Mouse (Mus musculus) 416B (cell line): ENCODE results near the gene Chst5.
"Not testable (repeated sequence)": the region's sequence is repeated elsewhere in the genome, so short reads cannot be mapped to it uniquely, and the experiment has no call there.

Experiments used
- DNase-seq: peaks from one replicate; pipeline ENCODE4 v3.0.0; 2011; ENCODE audit warnings: low read depth

Gene Chst5

DNA sequence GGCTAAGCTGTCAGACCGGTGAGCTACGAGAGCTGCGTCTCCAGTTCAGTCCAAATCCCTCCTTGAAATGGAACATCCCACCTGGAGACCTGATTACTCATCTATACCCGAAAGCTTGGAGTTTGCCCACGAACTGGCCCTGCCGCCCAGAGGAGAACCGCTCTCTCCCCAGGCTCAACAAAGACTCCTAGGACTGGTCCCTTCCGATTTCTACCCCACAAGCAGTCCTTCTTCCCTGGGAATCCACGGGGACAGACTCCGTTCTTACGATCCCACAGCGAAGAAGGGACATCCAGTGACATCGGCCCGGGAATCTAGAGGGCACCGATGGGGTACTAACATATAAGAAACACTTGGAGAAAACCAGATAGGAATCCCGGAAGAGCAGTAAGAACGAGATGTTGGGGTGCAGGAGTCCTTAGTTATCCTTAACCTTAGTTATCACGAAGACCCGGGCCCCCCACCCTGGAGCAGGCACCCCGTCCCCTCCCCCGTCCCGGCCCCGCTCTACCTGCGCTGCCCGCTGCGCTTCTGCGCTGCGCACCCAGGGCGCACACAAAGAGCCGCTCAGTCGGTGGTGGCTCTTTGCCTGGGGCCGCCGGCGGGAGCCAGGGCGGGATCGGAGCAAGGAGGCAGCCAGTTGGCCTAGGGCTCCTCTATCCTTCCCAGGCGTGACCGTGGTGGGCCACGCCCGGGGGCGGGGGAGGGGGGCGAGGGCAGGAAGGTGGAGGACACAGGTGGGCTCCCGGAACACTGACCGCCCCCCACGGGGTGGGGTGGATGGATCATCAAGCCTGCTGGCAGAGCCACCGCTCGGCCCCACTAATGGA lies at the start of gene Chst5:
Gene Chst5, minus strand, starts transcription at position 827 of the 830 bp plus-strand sequence.
- DNase-seq, result no peak

DNA sequence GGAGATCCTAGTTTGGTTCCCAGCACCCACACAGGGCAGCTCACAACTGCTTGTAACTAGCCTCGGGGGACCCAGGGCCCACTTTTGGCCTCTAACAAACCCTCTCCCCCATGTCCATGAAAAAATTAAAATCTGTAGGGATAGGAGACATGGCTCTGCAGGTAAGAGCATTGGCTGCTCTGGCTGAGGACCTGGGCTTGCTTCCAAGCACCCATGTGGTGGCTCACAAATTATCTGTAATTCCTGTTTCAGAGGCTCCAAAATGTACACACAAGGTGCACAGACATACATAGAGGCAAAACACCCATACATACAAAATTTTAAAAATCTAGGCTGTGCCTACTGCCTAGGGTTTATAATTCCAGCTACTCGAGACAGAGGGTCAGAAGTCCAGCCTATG lies 47.0 kb upstream of the Chst5 start:
- DNase-seq, result no peak

DNA sequence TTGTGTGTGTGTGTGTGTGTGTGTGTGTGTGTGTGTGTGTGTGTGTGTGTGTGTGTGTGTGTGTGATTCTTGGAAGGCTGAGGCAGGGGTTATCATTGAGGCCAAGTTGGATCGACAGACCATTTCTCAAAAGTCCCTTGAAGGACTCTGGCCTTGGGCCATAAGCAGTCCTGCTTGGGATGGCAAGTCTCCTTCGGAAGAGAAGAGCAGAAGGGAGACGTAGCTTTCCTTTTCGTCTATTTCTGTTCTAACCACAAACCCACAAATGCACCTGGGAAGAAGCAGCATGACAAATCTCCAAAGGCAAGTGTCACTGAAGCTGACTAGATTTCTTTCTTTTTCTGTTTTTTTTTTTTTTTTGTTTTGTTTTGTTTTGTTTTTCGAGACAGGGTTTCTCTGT lies 45.6 kb upstream of the Chst5 start:
- DNase-seq, result no peak

DNA sequence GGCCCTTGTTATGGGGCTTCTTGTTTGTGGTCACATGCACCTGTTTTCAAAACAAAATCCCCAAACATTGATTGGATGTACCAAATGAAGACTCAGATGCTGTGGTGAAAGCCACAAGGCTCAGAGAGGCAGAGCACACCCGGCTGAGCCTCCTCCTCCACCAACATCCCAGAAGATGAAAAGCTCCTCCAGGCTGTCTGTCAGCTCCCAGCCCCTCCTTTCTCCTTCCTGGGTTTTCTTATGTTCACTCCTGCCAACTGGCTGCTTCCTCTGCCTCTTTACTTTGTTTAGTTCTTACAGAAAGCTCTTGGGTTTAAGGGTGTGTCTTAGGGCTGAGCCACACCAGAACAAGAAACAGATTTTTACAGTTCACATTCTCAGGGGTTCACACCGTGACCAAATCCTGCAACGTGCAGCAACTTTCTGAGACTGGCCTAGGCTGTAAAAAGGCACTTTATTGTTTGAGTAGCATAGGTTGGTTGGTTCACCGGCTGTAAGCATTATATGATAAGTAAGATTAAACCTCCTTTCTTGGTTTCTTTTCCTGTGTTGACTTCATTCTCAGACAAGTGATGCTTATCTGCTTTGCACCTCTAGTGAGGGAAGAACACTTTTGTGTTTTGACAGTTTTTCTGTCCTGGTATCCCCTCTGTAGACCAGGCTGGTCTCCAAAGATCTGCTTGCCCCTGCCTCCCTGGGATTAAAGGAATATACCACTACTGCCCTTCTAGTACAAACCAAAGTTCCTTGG lies 44.8 kb upstream of the Chst5 start:
- DNase-seq, result no peak

DNA sequence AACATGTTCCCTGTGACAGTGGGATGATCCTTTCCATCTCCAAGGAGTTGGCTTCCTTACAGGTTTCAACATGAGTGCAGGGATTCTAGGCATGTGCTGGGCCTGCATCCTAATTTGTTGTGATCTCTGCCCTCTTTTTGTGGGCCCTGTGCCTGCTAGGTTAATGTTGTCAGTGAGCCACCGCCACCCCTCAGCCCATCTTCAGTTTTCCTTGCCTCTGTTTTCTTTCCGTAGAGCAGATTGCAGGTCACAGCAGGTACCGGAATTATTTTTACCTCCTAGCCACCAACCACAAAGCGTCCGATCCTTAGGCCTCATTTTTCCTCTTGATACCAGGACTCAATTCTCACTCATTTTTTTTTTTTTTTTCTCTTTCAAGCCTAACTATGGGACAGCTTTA lies 41.7 kb upstream of the Chst5 start:
- DNase-seq, result no peak

DNA sequence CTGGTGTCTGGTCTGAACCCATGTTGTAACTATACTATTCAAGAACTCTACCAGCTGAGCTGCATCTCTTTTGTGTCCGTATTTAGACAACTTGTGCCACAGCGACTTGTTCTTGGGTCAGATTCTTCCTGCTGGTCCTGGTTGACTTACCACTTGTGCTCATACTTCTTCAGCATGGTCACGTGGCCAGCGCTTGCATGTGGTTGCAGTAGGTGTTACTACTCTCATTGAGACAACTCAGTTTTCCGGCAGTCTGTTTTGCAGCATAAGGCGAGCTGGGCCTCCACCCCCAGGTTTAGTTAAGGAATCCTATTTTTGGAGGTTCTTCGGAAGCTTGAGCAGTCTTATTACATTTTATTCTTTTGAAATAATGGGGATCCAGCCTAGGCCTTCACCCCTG lies 41.1 kb upstream of the Chst5 start:
- DNase-seq, result no peak

DNA sequence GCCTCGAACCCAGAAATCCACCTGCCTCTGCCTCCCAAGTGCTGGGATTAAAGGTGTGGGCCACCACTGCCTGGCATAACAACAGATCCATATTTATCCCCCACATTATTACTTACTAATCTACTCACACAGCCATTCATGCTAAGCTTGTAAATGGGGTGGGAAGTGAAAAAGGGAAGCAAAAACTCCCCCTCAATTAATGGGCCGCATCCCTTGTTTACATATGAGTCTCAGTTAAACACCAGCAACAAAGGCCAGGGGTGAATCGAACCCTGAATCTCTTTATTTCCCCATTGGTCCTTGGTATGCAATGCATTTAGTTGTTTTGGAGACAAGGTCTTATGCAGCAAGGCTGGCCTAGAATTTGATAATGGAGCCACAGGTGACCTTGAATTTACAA lies 40.6 kb upstream of the Chst5 start:
- no peak for DNase-seq

DNA sequence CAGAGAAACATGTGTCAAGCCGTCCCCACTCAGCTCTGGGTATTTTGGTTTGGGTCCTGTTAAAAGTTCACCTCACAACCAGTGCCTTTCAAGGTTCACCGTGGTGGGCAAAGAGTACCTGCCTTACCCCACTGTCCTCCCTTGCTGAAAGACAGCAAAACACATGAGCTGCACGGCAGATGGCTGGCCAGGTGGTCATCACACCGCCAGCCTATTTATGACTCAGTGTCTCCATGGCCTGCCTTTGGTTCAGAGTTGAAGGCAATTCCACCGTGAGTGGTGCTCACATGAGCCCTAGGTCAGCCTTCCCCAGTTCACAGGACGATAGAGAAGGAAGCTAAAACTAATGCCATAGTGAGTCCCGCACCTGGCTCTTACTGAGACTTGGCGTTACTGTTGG lies 37.7 kb upstream of the Chst5 start:
- DNase-seq, result no peak

DNA sequence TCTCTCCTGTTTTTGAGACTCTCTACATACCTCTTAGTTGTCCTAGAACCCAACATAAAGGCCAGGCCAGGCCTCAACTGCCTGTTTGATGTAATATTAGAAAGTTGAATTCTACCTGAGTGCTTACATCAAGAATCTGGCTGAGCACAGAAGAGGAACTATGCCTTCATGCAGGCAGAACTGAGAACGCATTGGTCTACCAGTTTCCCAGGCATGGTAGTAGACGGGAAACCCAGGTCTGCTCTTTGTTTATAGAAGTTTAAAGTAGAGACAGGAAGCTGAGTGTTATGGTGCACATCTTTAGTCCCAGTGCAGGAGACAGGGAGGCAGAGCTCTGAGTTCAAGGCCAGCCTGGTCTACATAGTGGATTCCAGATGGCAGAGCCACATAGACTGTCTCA lies 36.9 kb upstream of the Chst5 start:
- no peak for DNase-seq

DNA sequence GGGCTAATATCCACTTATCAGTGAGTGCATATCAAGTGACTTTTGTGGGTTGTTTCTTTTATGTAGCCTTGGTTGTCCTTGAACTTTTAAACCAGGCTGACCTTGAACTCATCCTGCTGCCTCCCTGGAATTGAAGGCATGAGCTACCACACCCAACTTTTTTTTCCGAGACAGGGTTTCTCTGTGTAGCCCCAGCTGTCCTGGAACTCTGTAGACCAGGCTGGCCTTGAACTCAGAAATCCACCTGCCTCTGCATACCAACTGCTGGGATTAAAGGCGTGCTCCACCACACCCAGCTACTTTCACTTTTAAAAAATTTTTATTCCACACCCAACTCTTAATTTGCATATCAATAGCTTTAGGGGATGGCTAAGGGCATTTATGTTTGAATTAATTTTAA lies 33.3 kb upstream of the Chst5 start:
- no peak for DNase-seq

DNA sequence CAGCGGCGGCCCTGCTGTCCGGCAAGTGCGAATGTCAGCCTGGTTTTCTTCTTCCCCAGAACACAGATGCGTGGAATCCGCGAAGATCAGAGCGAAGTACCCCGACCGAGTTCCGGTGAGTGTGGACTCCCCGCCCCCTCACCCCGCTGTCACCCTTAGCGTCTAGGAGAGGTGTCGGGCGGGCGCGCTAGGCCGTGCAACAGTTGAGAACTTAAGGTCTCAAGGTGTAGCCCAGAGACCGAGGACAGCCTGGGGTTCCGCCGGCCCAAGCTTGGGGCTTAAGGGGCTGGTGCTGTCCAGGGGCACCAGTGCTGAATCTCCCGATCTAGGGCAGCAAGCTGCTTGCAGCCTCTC lies 30.8 kb upstream of the Chst5 start:
- peak; percentile 78 for DNase-seq

DNA sequence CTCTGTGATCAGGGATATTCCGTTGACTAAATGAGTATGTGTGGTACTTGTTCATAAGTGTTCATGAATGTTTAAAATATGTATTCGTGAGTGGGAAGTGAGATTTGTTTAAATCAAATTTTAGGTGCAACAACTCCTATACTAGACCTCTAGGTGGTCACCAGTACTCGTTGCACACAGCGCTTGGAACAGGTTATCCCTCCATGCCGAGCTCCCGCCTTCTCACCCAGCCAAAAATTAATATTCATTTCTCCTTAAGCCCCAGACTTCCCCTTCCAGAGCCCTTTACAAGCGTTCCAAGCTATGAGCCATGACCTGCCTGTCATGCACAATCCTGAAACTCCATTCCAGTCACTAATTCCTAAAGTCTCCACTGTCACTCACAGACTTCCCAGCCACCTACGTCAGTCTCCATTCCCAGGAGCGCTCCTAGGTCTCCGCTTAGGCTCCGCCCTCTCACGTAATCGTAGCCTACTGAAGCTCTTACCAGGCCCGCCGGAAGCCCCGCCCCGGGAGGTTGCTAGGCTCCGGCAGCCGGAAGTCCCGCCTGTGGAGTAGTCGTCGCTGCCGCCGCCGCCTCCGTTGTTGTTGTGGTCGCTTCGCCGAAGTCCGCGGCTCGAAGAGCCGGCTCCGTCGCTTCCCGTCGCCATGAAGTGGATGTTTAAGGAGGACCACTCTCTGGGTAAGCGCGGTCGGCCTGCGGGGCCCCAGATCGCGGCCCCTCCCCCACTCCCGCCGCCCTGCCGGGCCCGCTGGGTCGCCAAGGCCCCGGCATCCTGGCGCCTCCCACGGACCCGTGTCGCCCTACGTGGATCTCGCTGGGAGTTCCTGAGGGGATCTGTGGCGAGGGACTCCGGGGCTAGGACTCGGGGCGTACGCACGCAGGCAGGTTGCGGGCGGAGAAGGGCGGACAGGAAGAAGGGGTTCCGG lies 30.2 kb upstream of the Chst5 start, which contains the start of gene Gabarapl2:
Gene Gabarapl2, plus strand, starts transcription at position 533 of the 930 bp plus-strand sequence.
- peak; percentile 96 for DNase-seq

DNA sequence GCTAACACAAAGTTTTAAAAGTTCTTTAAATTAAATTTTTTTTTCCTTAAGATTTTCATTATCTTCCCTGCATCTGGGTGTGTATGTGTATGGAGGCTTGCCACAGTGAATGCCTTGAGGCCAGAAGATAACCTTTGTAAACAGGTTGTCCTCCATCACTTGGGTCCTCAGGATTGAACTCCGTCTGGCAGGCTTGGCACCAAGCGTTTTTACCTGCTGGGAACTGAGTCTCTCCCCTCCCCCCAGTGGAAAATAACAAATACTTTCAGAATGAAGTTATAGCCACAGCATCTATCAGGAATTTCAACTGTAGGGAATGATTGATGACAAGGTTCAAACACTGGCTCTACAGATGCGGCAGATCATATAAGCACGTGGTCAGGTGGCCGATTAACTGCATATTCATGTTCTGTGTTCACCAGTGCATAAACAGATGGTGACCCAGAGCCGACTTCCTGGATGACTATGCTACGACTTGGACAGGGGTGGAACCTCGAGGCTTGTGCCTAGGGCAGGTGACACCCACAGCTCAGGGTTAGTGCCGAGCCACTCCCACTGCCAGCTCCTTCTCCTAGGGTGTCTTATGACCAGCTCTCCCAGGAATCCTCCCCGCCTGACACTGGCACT lies 29.4 kb upstream of the Chst5 start:
- DNase-seq, result peak; percentile 89

DNA sequence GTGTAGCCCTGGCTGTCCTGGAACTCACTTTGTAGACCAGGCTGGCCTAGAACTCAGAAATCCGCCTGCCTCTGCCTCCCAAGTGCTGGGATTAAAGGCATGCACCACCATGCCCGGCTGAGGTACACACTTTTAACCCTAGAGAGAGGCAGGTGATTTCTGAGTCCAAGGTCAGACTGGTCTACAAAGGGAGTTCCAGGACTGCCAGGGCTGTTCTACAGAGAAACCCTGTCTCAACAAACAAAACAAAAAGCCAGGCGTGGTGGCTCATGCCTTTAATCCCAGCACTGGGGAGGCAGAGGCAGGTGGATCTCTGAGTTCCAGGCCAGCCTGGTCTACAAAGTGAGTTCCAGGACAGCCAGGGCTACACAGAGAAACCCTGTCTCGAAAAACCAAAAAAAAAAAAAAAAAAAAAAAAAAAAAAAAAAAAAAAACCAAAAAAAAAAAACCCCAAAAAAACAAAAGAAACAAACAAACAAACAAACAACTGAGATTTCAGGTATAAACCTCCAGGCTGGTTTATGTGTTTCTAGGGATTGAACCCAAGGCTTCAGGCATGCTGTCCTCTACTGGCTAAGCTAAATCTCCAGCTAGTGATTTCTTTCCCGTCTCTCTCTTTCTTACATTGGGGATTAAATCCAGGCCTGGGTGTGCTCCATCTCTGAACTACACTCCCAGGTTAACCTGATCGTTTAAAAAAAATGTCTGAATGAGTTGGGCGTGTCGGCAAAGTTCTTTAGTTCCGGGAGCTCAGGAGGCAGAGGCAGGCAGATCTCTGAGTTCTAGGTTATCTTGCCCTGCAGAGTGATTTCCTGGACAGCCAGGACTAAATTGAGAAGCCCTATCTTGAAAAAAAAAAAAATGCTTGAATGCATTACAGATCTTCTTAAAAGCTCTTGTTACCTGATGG lies 28.1 kb upstream of the Chst5 start:
- DNase-seq, result not testable (repeated sequence)

DNA sequence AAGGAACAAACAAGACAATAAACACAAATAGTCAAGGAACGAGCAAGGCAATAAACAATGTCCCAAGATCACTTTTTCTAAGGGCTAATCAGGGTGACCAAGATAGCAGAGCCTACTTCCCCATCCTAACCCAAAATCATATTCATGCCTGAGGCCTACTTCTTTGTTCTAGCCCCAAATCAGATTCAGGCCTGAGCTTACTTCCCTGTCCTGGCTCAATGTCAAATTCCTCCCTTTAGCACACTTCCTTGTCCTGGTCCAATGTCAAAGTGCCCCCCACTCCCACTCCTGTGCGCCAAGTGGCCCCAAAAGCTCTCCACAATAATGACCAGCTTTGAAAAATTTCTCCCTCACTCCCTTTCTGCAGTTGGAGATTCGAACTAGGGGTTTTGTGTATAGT lies 26.9 kb upstream of the Chst5 start:
- no peak for DNase-seq

DNA sequence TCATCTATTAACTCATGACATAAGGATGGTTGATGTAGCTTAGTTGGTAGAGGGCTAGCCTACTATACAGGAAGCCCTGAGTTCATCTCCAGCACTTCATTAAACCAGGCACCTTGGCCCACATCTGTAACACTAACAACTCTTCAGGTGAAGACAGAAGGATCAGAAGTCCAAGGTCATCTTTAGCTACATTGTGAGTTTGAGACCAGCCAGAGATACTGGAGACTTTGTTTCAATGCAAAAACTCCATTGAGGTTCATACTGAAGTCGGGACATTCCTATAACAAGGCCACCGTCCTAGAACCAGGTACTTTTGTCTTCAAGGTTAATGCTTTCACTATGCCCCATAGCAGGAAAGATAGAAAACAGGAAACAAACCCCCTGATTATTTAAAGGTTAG lies 24.0 kb upstream of the Chst5 start:
- no peak for DNase-seq

DNA sequence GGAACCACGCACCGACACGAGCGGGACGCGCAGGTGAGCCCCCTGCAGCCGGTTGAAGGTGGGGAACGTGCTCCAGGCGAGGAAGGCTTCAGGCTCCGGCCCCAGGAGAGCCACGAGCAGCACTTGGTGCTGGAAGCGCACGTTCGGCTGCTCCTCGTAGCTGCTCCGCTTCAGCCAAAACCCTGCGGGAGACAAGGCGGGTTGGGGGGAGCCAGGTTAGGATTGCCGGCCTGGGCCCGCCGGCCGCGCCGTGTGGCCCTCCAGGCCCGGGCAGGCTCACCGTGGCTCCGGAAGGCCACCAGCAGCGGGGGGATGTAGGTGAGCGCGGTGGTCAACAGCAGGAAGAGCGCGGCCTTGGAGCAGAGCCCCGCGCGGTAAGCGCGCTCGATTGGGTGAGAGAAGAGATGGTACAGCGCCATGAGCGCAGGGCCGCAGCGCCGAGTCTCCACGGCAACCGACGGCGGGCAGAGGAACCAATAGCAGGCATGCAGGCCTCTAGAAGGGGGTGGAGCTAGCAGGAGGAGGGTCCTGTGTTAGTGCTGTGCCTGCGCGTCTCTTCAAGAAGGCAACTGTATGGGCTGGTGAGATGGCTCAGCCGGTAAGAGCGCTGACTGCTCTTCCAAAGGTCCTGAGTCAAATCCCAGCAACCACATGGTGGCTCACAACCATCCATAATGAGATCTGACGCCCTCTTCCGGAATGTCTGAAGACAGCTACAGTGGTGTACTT lies 23.3 kb upstream of the Chst5 start, which contains the start of gene Tmem231:
Gene Tmem231, minus strand, starts transcription at position 534 of the 729 bp plus-strand sequence.
- no peak for DNase-seq

DNA sequence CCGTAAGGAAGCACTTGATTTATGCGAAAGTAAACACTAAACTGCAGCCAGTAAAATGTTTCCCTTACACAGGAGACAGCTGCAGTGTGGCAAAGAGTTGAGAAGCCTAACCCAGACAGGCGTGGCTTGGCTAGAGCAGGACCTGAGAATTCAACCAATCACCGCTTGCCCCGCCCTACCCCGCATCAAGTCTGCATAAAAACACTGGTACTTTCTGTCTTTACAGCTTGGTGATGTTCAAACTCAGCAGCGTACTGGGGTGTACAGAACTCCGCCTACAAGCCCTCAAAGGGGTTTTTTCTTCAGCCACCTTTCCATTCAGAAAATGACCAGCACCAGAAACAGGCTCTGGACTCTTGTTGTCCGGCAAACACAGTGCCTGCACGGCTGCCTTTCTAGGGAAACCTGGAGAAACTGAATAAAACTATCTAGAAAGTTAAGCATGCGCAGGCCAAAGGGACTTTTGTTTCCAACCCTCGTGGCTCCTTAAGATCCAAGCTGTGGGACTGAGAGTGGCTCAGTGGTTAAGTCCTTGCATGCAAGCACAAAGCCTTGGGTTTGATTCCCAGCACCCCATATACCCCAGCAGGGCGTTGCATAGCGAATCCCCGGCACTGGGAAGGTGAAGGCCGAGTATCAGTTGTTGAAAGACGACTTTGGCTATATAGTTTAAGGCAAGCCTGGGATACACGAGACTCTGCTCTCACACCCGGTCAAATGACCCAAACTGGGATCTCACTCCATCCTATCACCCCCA lies 22.5 kb upstream of the Chst5 start:
- DNase-seq, result no peak

DNA sequence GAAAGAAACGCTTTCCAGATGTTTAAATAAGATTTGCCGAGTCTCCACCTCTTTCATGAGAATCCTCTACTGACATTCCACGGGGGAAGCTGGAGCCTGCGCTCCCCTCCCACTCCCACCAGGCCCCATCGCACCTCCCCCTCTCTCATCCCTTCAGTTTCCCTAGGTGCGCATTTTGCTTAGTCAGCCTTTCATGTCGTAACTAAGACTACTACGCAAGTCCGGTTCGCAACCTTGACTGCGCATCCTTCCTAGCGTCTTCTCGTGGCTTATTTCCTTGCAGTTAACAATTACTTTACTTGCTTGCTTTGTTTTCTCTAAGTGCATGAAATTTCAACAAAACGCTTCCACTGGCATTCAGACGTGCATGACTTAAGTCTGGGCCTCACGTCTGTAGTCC lies 21.5 kb upstream of the Chst5 start:
- DNase-seq, result no peak
